Mouse (Mus musculus) thymus, adult 2 months (tissue): ENCODE results near the gene Ptprd. TPM values are rescaled to one million over a fixed set of nuclear protein-coding genes. Genes with fewer than 3 reads are reported as not detected.

Experiments
- DNase-seq: peaks from one replicate; pipeline ENCODE4 v3.0.0; 2021
- H3K27ac ChIP-seq: fragments of 200-500 bp; 2 replicates; pipeline ENCODE4 v1.5.1; 2012; ENCODE audit warnings: low read length, control low read depth; ENCODE audit not compliant: control insufficient read depth, insufficient read depth
- H3K27me3 ChIP-seq: fragments of 200-500 bp; 2 replicates; pipeline ENCODE4 v1.6.1; 2012; ENCODE audit warnings: mild to moderate bottlenecking, low read length, moderate library complexity, mixed read lengths; ENCODE audit not compliant: control insufficient read depth, insufficient read depth
- H3K36me3 ChIP-seq: fragments of 200-500 bp; 2 replicates; pipeline ENCODE4 v1.6.1; 2012; ENCODE audit warnings: mild to moderate bottlenecking, low read length, moderate library complexity; ENCODE audit not compliant: control insufficient read depth, insufficient read depth
- H3K4me1 ChIP-seq: fragments of 200-500 bp; replicated peaks from 2 replicates; pipeline ENCODE4 v1.6.1; 2012; ENCODE audit warnings: low read length; ENCODE audit not compliant: control insufficient read depth, insufficient read depth
- H3K4me3 ChIP-seq: fragments of 200-500 bp; 2 replicates; pipeline ENCODE4 v1.5.1; 2012; ENCODE audit warnings: mild to moderate bottlenecking, low read length, control low read depth, moderate library complexity; ENCODE audit not compliant: control insufficient read depth, insufficient read depth
- CTCF ChIP-seq: fragments of 200-500 bp; IDR thresholded peaks from 2 replicates; pipeline ENCODE4 v1.5.1; 2012; ENCODE audit warnings: mild to moderate bottlenecking, control low read depth, low read length, moderate library complexity, borderline replicate concordance; ENCODE audit not compliant: control insufficient read depth, poor library complexity, insufficient read depth; ENCODE audit errors: extremely low read depth
- POLR2A ChIP-seq: fragments of 200-500 bp; IDR thresholded peaks from 2 replicates; pipeline ENCODE4 v1.6.1; 2012; ENCODE audit warnings: mild to moderate bottlenecking, low read length, control low read depth, moderate library complexity; ENCODE audit not compliant: control insufficient read depth, poor library complexity, insufficient read depth; ENCODE audit errors: extremely low read depth
- WGBS: fragments of 180-500 bp; shearing (Covaris S2); methylation state at CpG from one replicate; pipeline ENCODE4 v1.1.7; 2018; 5-methylcytosine and 5-hydroxymethylcytosine counted together
- polyA plus RNA-seq: library from polyadenylated mRNA; depleted of rRNA; stranded (reverse); fragments of >200 nt; gene quantifications from 2 replicates; pipeline ENCODE4 v1.2.3, GENCODE M21; 2012

The Ptprd gene
- polyA plus RNA-seq, 1 experiment = 1.0 TPM

- no peaks in the 10 kb centered on the region for H3K27me3 ChIP-seq
- 92% methylated on average over 13 of the region's 13 CpGs for WGBS
- TF ChIP-seq POLR2A = no peak
- no peak for TF ChIP-seq CTCF
- H3K36me3 ChIP-seq = no peaks in the 10 kb centered on the region
- no peak overlapping the region for H3K4me3 ChIP-seq
- DNase-seq = no peak
- H3K27ac ChIP-seq = no peak overlapping the region
- H3K4me1 ChIP-seq = no peaks in the 10 kb centered on the region
Measured at GRCm38 (mm10) chr4:76023756-76024501, 2187.8 kb downstream of the Ptprd start.

GRCm38 (mm10) chr4:76021670-76022069 lies 2190.1 kb downstream of the Ptprd start:
- Histone ChIP-seq H3K27me3 (no peaks in the 10 kb centered on the region), H3K4me3 (no peak overlapping the region), H3K36me3 (no peaks in the 10 kb centered on the region), H3K27ac (no peak overlapping the region), H3K4me1 (no peaks in the 10 kb centered on the region)
- WGBS = 92% methylated on average over 4 of the region's 4 CpGs
- no peak for TF ChIP-seq POLR2A
- no peak for TF ChIP-seq CTCF
- no peak for DNase-seq

- no peaks in the 10 kb centered on the region for H3K27me3 ChIP-seq
Measured at GRCm38 (mm10) chr4:76015026-76015425, 2196.7 kb downstream of the Ptprd start.

GRCm38 (mm10) chr4:76014151-76014840 lies 2197.5 kb downstream of the Ptprd start:
- no peak for TF ChIP-seq POLR2A
- TF ChIP-seq CTCF = no peak
- H3K27ac ChIP-seq = no peak overlapping the region
- H3K4me1 ChIP-seq = no peaks in the 10 kb centered on the region
- no peaks in the 10 kb centered on the region for H3K27me3 ChIP-seq
- DNase-seq = no peak
- no peaks in the 10 kb centered on the region for H3K36me3 ChIP-seq
- no peak overlapping the region for H3K4me3 ChIP-seq
- WGBS = 84% methylated on average over 3 of the region's 3 CpGs

More at GRCm38 (mm10) chr4:76015026-76015425, 2196.7 kb downstream of the Ptprd start:
- H3K36me3 ChIP-seq = no peaks in the 10 kb centered on the region
- WGBS = 97% methylated on average over 3 of the region's 3 CpGs
- no peak overlapping the region for H3K27ac ChIP-seq
- TF ChIP-seq CTCF = no peak
- TF ChIP-seq POLR2A = no peak
- no peaks in the 10 kb centered on the region for H3K4me1 ChIP-seq
- no peak for DNase-seq
- H3K4me3 ChIP-seq = no peak overlapping the region

GRCm38 (mm10) chr4:76008580-76008979 lies 2203.2 kb downstream of the Ptprd start:
- DNase-seq = no peak
- Histone ChIP-seq H3K4me3 (no peak overlapping the region), H3K4me1 (no peaks in the 10 kb centered on the region), H3K27ac (no peak overlapping the region), H3K27me3 (no peaks in the 10 kb centered on the region), H3K36me3 (no peaks in the 10 kb centered on the region)
- TF ChIP-seq CTCF (no peak), POLR2A (no peak)
- WGBS = 93% methylated on average over 4 of the region's 4 CpGs

GRCm38 (mm10) chr4:76007219-76007618 lies 2204.5 kb downstream of the Ptprd start:
- no peak for DNase-seq
- TF ChIP-seq CTCF = no peak
- no peak for TF ChIP-seq POLR2A
- Histone ChIP-seq H3K36me3 (no peaks in the 10 kb centered on the region), H3K27ac (no peak overlapping the region), H3K4me3 (no peak overlapping the region), H3K27me3 (no peaks in the 10 kb centered on the region), H3K4me1 (no peaks in the 10 kb centered on the region)
- 92% methylated on average over 3 of the region's 3 CpGs for WGBS
